Comparison of ENCODE assay signal across 20 mouse cellular contexts in the genomic region with DNA sequence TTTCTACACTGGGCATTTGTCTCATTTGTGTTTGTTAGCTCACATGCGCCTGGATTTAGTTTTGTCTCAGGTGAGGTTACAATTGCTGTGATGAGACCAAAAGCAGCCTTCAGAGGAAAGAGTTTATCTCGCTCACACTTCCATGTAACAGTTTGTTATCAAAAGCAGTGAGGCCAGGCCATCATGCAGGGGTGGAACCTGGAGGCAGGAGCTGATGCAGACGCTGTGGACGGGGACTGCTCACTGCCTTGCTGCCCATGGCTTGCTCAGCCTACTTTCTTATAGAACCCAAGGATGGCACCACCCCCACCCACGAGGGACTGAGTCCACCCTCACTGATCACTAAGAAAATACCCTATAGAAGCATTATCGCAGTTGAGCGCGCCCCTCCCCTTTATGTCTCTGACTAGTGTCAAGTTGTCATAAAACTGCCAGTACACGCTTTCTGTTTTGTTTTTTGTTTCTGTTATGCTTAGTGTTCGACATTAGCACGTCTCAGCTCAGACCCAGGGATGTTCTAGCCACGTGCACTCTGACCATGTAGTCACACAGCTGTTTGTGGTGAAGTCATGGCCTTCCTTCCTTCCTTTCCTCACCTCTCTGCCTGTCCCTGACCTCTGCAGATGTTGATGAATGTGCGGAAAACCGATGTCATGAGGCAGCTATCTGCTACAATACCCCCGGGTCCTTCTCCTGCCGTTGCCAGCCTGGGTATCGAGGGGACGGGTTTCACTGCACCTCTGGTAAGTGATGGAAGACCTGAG. TPM values are rescaled to one million over a fixed set of nuclear protein-coding genes. Genes with fewer than 3 reads are reported as not detected.
A peak's percentile ranks its signal among the peaks of the same experiment; 100 is the strongest.
DNase-seq lines count a peak whose midpoint lies in the region; ATAC-seq and TF ChIP-seq lines count a peak whose summit lies in the region.
"Had no signal": no experiment of that assay in that cellular context is flagged by ENCODE, and none has a peak within 500 bp of the region (broad histone marks: within the 10 kb centered on the region; RNA-seq: fewer than 3 reads in every experiment).

No protein-coding gene starts in this region.

- no peak overlapping the region for H3K4me2 ChIP-seq in kidney, embryonic 14.5 days (replicated peaks; ENCODE audit: low read depth, low read length)
- H3K4me2 ChIP-seq in liver, postnatal 0 days (ENCODE audit: low read depth, low read length): no peak overlapping the region
- no peak overlapping the region for H3K4me2 ChIP-seq in hindbrain, postnatal 0 days (ENCODE audit: low read depth, low read length)
- H3K4me2 ChIP-seq: heart, embryonic 12.5 days; hindbrain, embryonic 14.5 days; intestine, embryonic 15.5 days; midbrain, embryonic 11.5 days had no signal

- 77% methylated on average over 18 of the region's 18 CpGs for WGBS in kidney, embryonic 14.5 days
- WGBS in liver, postnatal 0 days (ENCODE audit: insufficient replicate concordance): 46% methylated on average over 18 of the region's 18 CpGs
- WGBS in hindbrain, postnatal 0 days: 89% methylated on average over 18 of the region's 18 CpGs

- no peak for DNase-seq in kidney, postnatal 10 days
- peak; percentile 14 for DNase-seq in c-Kit-positive CD71-positive TER-119-negative erythroid progenitor cells, embryonic 14.5 days (ENCODE audit: low read depth)
- DNase-seq in liver: peak; percentile 48
- DNase-seq in liver, postnatal 0 days: no peak
- DNase-seq in gastrocnemius, postnatal 10 days: no peak
- DNase-seq in hindbrain, postnatal 0 days (ENCODE audit: low spot score): no peak
- DNase-seq: cerebellum, adult 8-10 months; heart, adult 11 months; heart, postnatal 14 days; left cerebral cortex, postnatal 4 days; retina, postnatal 1 day; right cerebral cortex, postnatal 4 days; thymus, postnatal 36 days had no signal

- no peaks in the 10 kb centered on the region for H3K27me3 ChIP-seq in kidney, embryonic 14.5 days (ENCODE audit: control insufficient read depth, insufficient read depth, low read length)
- no peaks in the 10 kb centered on the region for H3K27me3 ChIP-seq in liver, postnatal 0 days (ENCODE audit: insufficient read depth, low read length)
- no peaks in the 10 kb centered on the region for H3K27me3 ChIP-seq in hindbrain, postnatal 0 days (ENCODE audit: insufficient read depth, low read length)
- H3K27me3 ChIP-seq: heart, embryonic 12.5 days; intestine, embryonic 15.5 days had no signal

- no peak overlapping the region for H3K27ac ChIP-seq in kidney, embryonic 14.5 days (ENCODE audit: low read depth, low read length)
- no peak overlapping the region; the same call in 1 of the 2 replicates for H3K27ac ChIP-seq in liver, postnatal 0 days (ENCODE audit: low read depth)
- H3K27ac ChIP-seq in hindbrain, postnatal 0 days: no peak overlapping the region
- H3K27ac ChIP-seq: hindbrain, embryonic 14.5 days; intestine, embryonic 15.5 days; left cerebral cortex, adult 2 months had no signal

- no peak overlapping the region for H3K4me3 ChIP-seq in kidney, embryonic 14.5 days (ENCODE audit: low read length)
- no peak overlapping the region for H3K4me3 ChIP-seq in liver, postnatal 0 days (ENCODE audit: low read depth, low read length)
- H3K4me3 ChIP-seq in hindbrain, postnatal 0 days (ENCODE audit: low read length): no peak overlapping the region
- H3K4me3 ChIP-seq: heart, embryonic 12.5 days; intestine, embryonic 15.5 days; left cerebral cortex, adult 2 months had no signal

- TF ChIP-seq CTCF in liver, postnatal 0 days (IDR thresholded peaks at IDR 0.05; ENCODE audit: low read depth): no peak
- TF ChIP-seq CTCF in hindbrain, postnatal 0 days (IDR thresholded peaks at IDR 0.05; ENCODE audit: low read depth): no peak

- H3K9ac ChIP-seq in kidney, embryonic 14.5 days (ENCODE audit: low read depth, low read length): no peak overlapping the region
- no peak overlapping the region for H3K9ac ChIP-seq in liver, postnatal 0 days (replicated peaks)
- H3K9ac ChIP-seq in hindbrain, postnatal 0 days (replicated peaks; ENCODE audit: low read length): no peak overlapping the region
- H3K9ac ChIP-seq: heart, embryonic 12.5 days; hindbrain, embryonic 14.5 days; intestine, embryonic 15.5 days had no signal

- ATAC-seq in kidney, embryonic 14.5 days (ENCODE audit: low FRiP score, low TSS enrichment): peak; percentile 24; the same call in 1 of the 2 replicates
- ATAC-seq in liver, postnatal 0 days: peak; percentile 36; the same call in 1 of the 2 replicates
- no peak for ATAC-seq in hindbrain, postnatal 0 days
- ATAC-seq: forebrain, embryonic 14.5 days; intestine, embryonic 15.5 days had no signal

- peaks cover 36% of the 10 kb centered on the region for H3K36me3 ChIP-seq in kidney, embryonic 14.5 days (ENCODE audit: control insufficient read depth, insufficient read depth, low read length)
- H3K36me3 ChIP-seq in liver, postnatal 0 days (replicated peaks; ENCODE audit: insufficient read depth, low read length): peaks cover 3% of the 10 kb centered on the region; the same call in 1 of the 2 replicates
- H3K36me3 ChIP-seq in hindbrain, postnatal 0 days (ENCODE audit: insufficient read depth, low read length): no peaks in the 10 kb centered on the region
- H3K36me3 ChIP-seq: intestine, embryonic 15.5 days had no signal

- H3K4me1 ChIP-seq in kidney, embryonic 14.5 days (ENCODE audit: control insufficient read depth, insufficient read depth, low read length): no peaks in the 10 kb centered on the region
- H3K4me1 ChIP-seq in liver, postnatal 0 days (ENCODE audit: insufficient read depth): no peaks in the 10 kb centered on the region
- H3K4me1 ChIP-seq in hindbrain, postnatal 0 days (ENCODE audit: insufficient read depth, low read length): no peaks in the 10 kb centered on the region
- H3K4me1 ChIP-seq: intestine, embryonic 15.5 days had no signal

- no peak for TF ChIP-seq EP300 in liver, postnatal 0 days (IDR thresholded peaks at IDR 0.05; ENCODE audit: low read depth)

- H3K9me3 ChIP-seq in kidney, embryonic 14.5 days (ENCODE audit: control insufficient read depth, low read length): no peaks in the 10 kb centered on the region
- H3K9me3 ChIP-seq in liver, postnatal 0 days (ENCODE audit: low read length): no peaks in the 10 kb centered on the region
- no peaks in the 10 kb centered on the region for H3K9me3 ChIP-seq in hindbrain, postnatal 0 days (ENCODE audit: low read length)
- H3K9me3 ChIP-seq: heart, embryonic 12.5 days; intestine, embryonic 15.5 days had no signal

RNA-seq across cellular contexts. Expression of a gene that starts 26.9 kb away (rescaled TPM):
- 230 and 277 TPM in 2 replicates for polyA plus RNA-seq in kidney, embryonic 14.5 days (2014; fragmentation: Nextera tagmentation; extraction: Ambion mirVana)
- 100 and 106 TPM in 2 replicates for polyA plus RNA-seq in liver, postnatal 0 days (2015; fragmentation: Nextera tagmentation; extraction: Ambion mirVana)
- total RNA-seq in gastrocnemius, postnatal 10 days (2021): 10 to 100 TPM; 78.3 to 85.5 TPM
- total RNA-seq in hindbrain, postnatal 0 days (2014; rRNA removed): 50.4 and 51.5 TPM in 2 replicates
- polyA plus RNA-seq in hindbrain, postnatal 0 days (2015; fragmentation: Nextera tagmentation; extraction: Ambion mirVana): 152 TPM in 2 replicates

RNA-seq across cellular contexts. Expression of a gene that starts 45.7 kb away (rescaled TPM):
- 74.3 and 95.7 TPM in 2 replicates for polyA plus RNA-seq in kidney, embryonic 14.5 days (2014; fragmentation: Nextera tagmentation; extraction: Ambion mirVana)
- polyA plus RNA-seq in liver, postnatal 0 days (2015; fragmentation: Nextera tagmentation; extraction: Ambion mirVana): 4.9 and 5.9 TPM in 2 replicates
- total RNA-seq in gastrocnemius, postnatal 10 days (2021): 10 to 100 TPM; 90.7 to 94.0 TPM
- 40.6 and 52.8 TPM in 2 replicates for total RNA-seq in hindbrain, postnatal 0 days (2014; rRNA removed)
- 22.5 and 25.5 TPM in 2 replicates for polyA plus RNA-seq in hindbrain, postnatal 0 days (2015; fragmentation: Nextera tagmentation; extraction: Ambion mirVana)

Comparison
In these comparisons a context has a peak if more than half of its experiments do, and no peak if none do; other contexts are left out.
1. DNase-seq: peak in c-Kit-positive CD71-positive TER-119-negative erythroid progenitor cells, embryonic 14.5 days (single experiment) and liver (single experiment); none in kidney, postnatal 10 days (single experiment), liver, postnatal 0 days (single experiment), gastrocnemius, postnatal 10 days (single experiment) and hindbrain, postnatal 0 days (single experiment).